Mouse (Mus musculus): Measurements from ENCODE around the gene Faxc.

GRCm38 (mm10) chr4:22017656-22018379, 86.7 kb downstream of the Faxc start:
- TF ChIP-seq POLR2A (IDR thresholded peaks at IDR 0.05; ENCODE audit: insufficient read length, low read depth), result no peak
- no peak for TF ChIP-seq E2F4 (IDR thresholded peaks at IDR 0.05; ENCODE audit: insufficient read depth)
- TF ChIP-seq USF1 (IDR thresholded peaks at IDR 0.05; ENCODE audit: low read depth), result no peak
- TF ChIP-seq POLR2AphosphoS2 (IDR thresholded peaks at IDR 0.05; ENCODE audit: insufficient read length, low read depth), result no peak
- no peak for TF ChIP-seq TCF12 (IDR thresholded peaks at IDR 0.05; ENCODE audit: insufficient read depth, poor library complexity, severe bottlenecking)
- TF ChIP-seq CEBPB (IDR thresholded peaks at IDR 0.05; ENCODE audit: insufficient read depth, poor library complexity, severe bottlenecking), result no peak
- TF ChIP-seq MAX (IDR thresholded peaks at IDR 0.05; ENCODE audit: low read depth), result no peak
- no peak for TF ChIP-seq MYOD1 (IDR thresholded peaks at IDR 0.05; ENCODE audit: control insufficient read depth in 1 of 3, insufficient read length in 2 of 3, low read depth in 2 of 3)
- TF ChIP-seq SRF (IDR thresholded peaks at IDR 0.05; ENCODE audit: control insufficient read depth, insufficient read length, low read depth), result no peak
- TF ChIP-seq MYOG (IDR thresholded peaks at IDR 0.05; ENCODE audit: control insufficient read depth in 1 of 3, insufficient read depth in 1 of 3, insufficient read length in 2 of 3, low read depth in 2 of 3), result no peak
- no peak for TF ChIP-seq REST (IDR thresholded peaks at IDR 0.05; ENCODE audit: insufficient read depth, insufficient read length)

All from myocyte (in vitro differentiated cells).